Mouse (Mus musculus): ENCODE results near the gene Zfp358. TPM values are rescaled to one million over a fixed set of nuclear protein-coding genes. Genes with fewer than 3 reads are reported as not detected.

Zfp358 gene
- total RNA-seq, 2 experiments from 2014 or later = 24.2 to 24.6 TPM

GRCm38 (mm10) chr8:3499751-3500150, 6.8 kb downstream of the Zfp358 start:
- DNase-seq = no peak

- peak; percentile 97 for DNase-seq
Measured at GRCm38 (mm10) chr8:3500235-3501090, 7.5 kb downstream of the Zfp358 start, which contains the start of gene Mcoln1. TSS of gene Mcoln1 (plus strand) at chr8:3500457.

- no peak for DNase-seq
Measured at GRCm38 (mm10) chr8:3502217-3502616, 9.3 kb downstream of the Zfp358 start.

- DNase-seq = no peak
Measured at GRCm38 (mm10) chr8:3507979-3508754, 15.2 kb downstream of the Zfp358 start.

GRCm38 (mm10) chr8:3514681-3515247, 21.8 kb downstream of the Zfp358 start:
- no peak for DNase-seq

- DNase-seq = peak; percentile 86
Measured at GRCm38 (mm10) chr8:3515260-3515671, 22.3 kb downstream of the Zfp358 start, which contains the start of gene Pnpla6. TSS of gene Pnpla6 (plus strand) at chr8:3515384.

- DNase-seq = no peak
Measured at GRCm38 (mm10) chr8:3515771-3516417, 23.0 kb downstream of the Zfp358 start.

- DNase-seq = peak; percentile 91
Measured at GRCm38 (mm10) chr8:3516450-3517116, 23.6 kb downstream of the Zfp358 start.

- peak; percentile 26 for DNase-seq
Measured at GRCm38 (mm10) chr8:3517117-3517495, 24.2 kb downstream of the Zfp358 start.

GRCm38 (mm10) chr8:3522007-3522697, 29.2 kb downstream of the Zfp358 start:
- no peak for DNase-seq

GRCm38 (mm10) chr8:3530816-3531215, 37.9 kb downstream of the Zfp358 start:
- no peak for DNase-seq

- DNase-seq = no peak
Measured at GRCm38 (mm10) chr8:3531936-3532335, 39.0 kb downstream of the Zfp358 start.

- no peak for DNase-seq
Measured at GRCm38 (mm10) chr8:3536053-3536841, 43.3 kb downstream of the Zfp358 start.

GRCm38 (mm10) chr8:3536940-3537339, 44.0 kb downstream of the Zfp358 start:
- DNase-seq = no peak

GRCm38 (mm10) chr8:3537666-3538065, 44.7 kb downstream of the Zfp358 start:
- no peak for DNase-seq

- DNase-seq = no peak
Measured at GRCm38 (mm10) chr8:3539146-3539545, 46.2 kb downstream of the Zfp358 start.

- DNase-seq = no peak
Measured at GRCm38 (mm10) chr8:3540076-3540475, 47.1 kb downstream of the Zfp358 start.

GRCm38 (mm10) chr8:3546511-3546910, 53.6 kb downstream of the Zfp358 start:
- DNase-seq = no peak
